Mouse (Mus musculus): ENCODE measurements around the gene Arih1. TPM values are rescaled to one million over a fixed set of nuclear protein-coding genes. Genes with fewer than 3 reads are reported as not detected.

Arih1 gene
- polyA plus RNA-seq, 1 experiment, result 38.1 TPM

- Histone ChIP-seq H3K4me3 (no peak overlapping the region), H3K4me2 (ENCODE audit: low read depth) (no peak overlapping the region), H3K79me2 (ENCODE audit: control insufficient read depth, insufficient read depth) (no peaks in the 10 kb centered on the region), H3K36me3 (ENCODE audit: control insufficient read depth, insufficient read depth) (no peaks in the 10 kb centered on the region), H3ac (ENCODE audit: control insufficient read depth, insufficient read length) (no peak overlapping the region), H3K27me3 (ENCODE audit: control insufficient read depth, insufficient read depth, insufficient read length) (no peaks in the 10 kb centered on the region)
- TF ChIP-seq MAX (IDR thresholded peaks at IDR 0.05; ENCODE audit: low read depth) (no peak), TCF3 (IDR thresholded peaks at IDR 0.05; ENCODE audit: insufficient read length, low read depth) (no peak), REST (IDR thresholded peaks at IDR 0.05; ENCODE audit: insufficient read depth, insufficient read length) (no peak), TCF12 (IDR thresholded peaks at IDR 0.05; ENCODE audit: insufficient read depth, poor library complexity, severe bottlenecking) (no peak), MYOD1 (IDR thresholded peaks at IDR 0.05; ENCODE audit: control insufficient read depth in 1 of 3, insufficient read length in 2 of 3, low read depth in 2 of 3) (no peak), CEBPB (IDR thresholded peaks at IDR 0.05; ENCODE audit: insufficient read depth, poor library complexity, severe bottlenecking) (no peak), MYOG (IDR thresholded peaks at IDR 0.05; ENCODE audit: control insufficient read depth in 1 of 3, insufficient read depth in 1 of 3, insufficient read length in 2 of 3, low read depth in 2 of 3) (no peak), POLR2AphosphoS2 (IDR thresholded peaks at IDR 0.05; ENCODE audit: insufficient read length, low read depth) (no peak), POLR2A (IDR thresholded peaks at IDR 0.05; ENCODE audit: insufficient read length, low read depth) (no peak), E2F4 (IDR thresholded peaks at IDR 0.05; ENCODE audit: insufficient read depth) (no peak), SRF (IDR thresholded peaks at IDR 0.05; ENCODE audit: control insufficient read depth, insufficient read length, low read depth) (no peak), USF1 (IDR thresholded peaks at IDR 0.05; ENCODE audit: low read depth) (no peak)
These were observed 30.7 kb upstream of the Arih1 start for GRCm38 (mm10) chr9:59517127-59517526.

- Histone ChIP-seq H3K79me2 (ENCODE audit: control insufficient read depth, insufficient read depth) (no peaks in the 10 kb centered on the region), H3K4me2 (ENCODE audit: low read depth) (peak overlapping the region; percentile 22), H3ac (ENCODE audit: control insufficient read depth, insufficient read length) (no peak overlapping the region), H3K4me3 (no peak overlapping the region), H3K27me3 (ENCODE audit: control insufficient read depth, insufficient read depth, insufficient read length) (no peaks in the 10 kb centered on the region), H3K36me3 (ENCODE audit: control insufficient read depth, insufficient read depth) (no peaks in the 10 kb centered on the region)
- no peak for TF ChIP-seq CEBPB (IDR thresholded peaks at IDR 0.05; ENCODE audit: insufficient read depth, poor library complexity, severe bottlenecking)
- no peak for TF ChIP-seq E2F4 (IDR thresholded peaks at IDR 0.05; ENCODE audit: insufficient read depth)
- no peak for TF ChIP-seq MAX (IDR thresholded peaks at IDR 0.05; ENCODE audit: low read depth)
- no peak for TF ChIP-seq TCF3 (IDR thresholded peaks at IDR 0.05; ENCODE audit: insufficient read length, low read depth)
- no peak for TF ChIP-seq POLR2A (IDR thresholded peaks at IDR 0.05; ENCODE audit: insufficient read length, low read depth)
- no peak for TF ChIP-seq TCF12 (IDR thresholded peaks at IDR 0.05; ENCODE audit: insufficient read depth, poor library complexity, severe bottlenecking)
- TF ChIP-seq POLR2AphosphoS2 (IDR thresholded peaks at IDR 0.05; ENCODE audit: insufficient read length, low read depth), result no peak
- no peak for TF ChIP-seq SRF (IDR thresholded peaks at IDR 0.05; ENCODE audit: control insufficient read depth, insufficient read length, low read depth)
- TF ChIP-seq MYOG (IDR thresholded peaks at IDR 0.05; ENCODE audit: control insufficient read depth in 1 of 3, insufficient read depth in 1 of 3, insufficient read length in 2 of 3, low read depth in 2 of 3), result no peak
- no peak for TF ChIP-seq USF1 (IDR thresholded peaks at IDR 0.05; ENCODE audit: low read depth)
- TF ChIP-seq REST (IDR thresholded peaks at IDR 0.05; ENCODE audit: insufficient read depth, insufficient read length), result no peak
These were observed 28.7 kb upstream of the Arih1 start for GRCm38 (mm10) chr9:59515069-59515468.

GRCm38 (mm10) chr9:59512381-59512780 lies 26.0 kb upstream of the Arih1 start:
- no peaks in the 10 kb centered on the region for H3K79me2 ChIP-seq (ENCODE audit: control insufficient read depth, insufficient read depth)
- no peak overlapping the region for H3ac ChIP-seq (ENCODE audit: control insufficient read depth, insufficient read length)
- H3K4me2 ChIP-seq (ENCODE audit: low read depth), result peak overlapping the region; percentile 50
- H3K4me3 ChIP-seq, result no peak overlapping the region
- no peaks in the 10 kb centered on the region for H3K27me3 ChIP-seq (ENCODE audit: control insufficient read depth, insufficient read depth, insufficient read length)
- TF ChIP-seq USF1 (IDR thresholded peaks at IDR 0.05; ENCODE audit: low read depth), result no peak
- no peak for TF ChIP-seq TCF3 (IDR thresholded peaks at IDR 0.05; ENCODE audit: insufficient read length, low read depth)
- no peak for TF ChIP-seq REST (IDR thresholded peaks at IDR 0.05; ENCODE audit: insufficient read depth, insufficient read length)
- TF ChIP-seq POLR2AphosphoS2 (IDR thresholded peaks at IDR 0.05; ENCODE audit: insufficient read length, low read depth), result no peak
- TF ChIP-seq MYOD1 (IDR thresholded peaks at IDR 0.05; ENCODE audit: control insufficient read depth in 1 of 3, insufficient read length in 2 of 3, low read depth in 2 of 3), result no peak
- TF ChIP-seq SRF (IDR thresholded peaks at IDR 0.05; ENCODE audit: control insufficient read depth, insufficient read length, low read depth), result no peak
- TF ChIP-seq CEBPB (IDR thresholded peaks at IDR 0.05; ENCODE audit: insufficient read depth, poor library complexity, severe bottlenecking), result no peak
- H3K36me3 ChIP-seq (ENCODE audit: control insufficient read depth, insufficient read depth), result no peaks in the 10 kb centered on the region

GRCm38 (mm10) chr9:59508146-59508545 lies 21.7 kb upstream of the Arih1 start:
- TF ChIP-seq POLR2A (IDR thresholded peaks at IDR 0.05; ENCODE audit: insufficient read length, low read depth), result no peak
- Histone ChIP-seq H3ac (ENCODE audit: control insufficient read depth, insufficient read length) (no peak overlapping the region), H3K79me2 (ENCODE audit: control insufficient read depth, insufficient read depth) (no peaks in the 10 kb centered on the region), H3K4me3 (no peak overlapping the region), H3K4me2 (ENCODE audit: low read depth) (no peak overlapping the region), H3K36me3 (ENCODE audit: control insufficient read depth, insufficient read depth) (no peaks in the 10 kb centered on the region), H3K27me3 (ENCODE audit: control insufficient read depth, insufficient read depth, insufficient read length) (no peaks in the 10 kb centered on the region)

- Histone ChIP-seq H3K36me3 (ENCODE audit: control insufficient read depth, insufficient read depth) (no peaks in the 10 kb centered on the region), H3K4me3 (peak overlapping the region; percentile 81), H3K4me2 (ENCODE audit: low read depth) (peak overlapping the region; percentile 83), H3K27me3 (ENCODE audit: control insufficient read depth, insufficient read depth, insufficient read length) (no peaks in the 10 kb centered on the region), H3K79me2 (ENCODE audit: control insufficient read depth, insufficient read depth) (peaks cover 35% of the 10 kb centered on the region), H3ac (ENCODE audit: control insufficient read depth, insufficient read length) (peak overlapping the region; percentile 97)
- TF ChIP-seq POLR2A (IDR thresholded peaks at IDR 0.05; ENCODE audit: insufficient read length, low read depth), result no peak
- no peak for TF ChIP-seq SRF (IDR thresholded peaks at IDR 0.05; ENCODE audit: control insufficient read depth, insufficient read length, low read depth)
- no peak for TF ChIP-seq REST (IDR thresholded peaks at IDR 0.05; ENCODE audit: insufficient read depth, insufficient read length)
- no peak for TF ChIP-seq MYOD1 (IDR thresholded peaks at IDR 0.05; ENCODE audit: control insufficient read depth in 1 of 3, insufficient read length in 2 of 3, low read depth in 2 of 3)
- TF ChIP-seq CEBPB (IDR thresholded peaks at IDR 0.05; ENCODE audit: insufficient read depth, poor library complexity, severe bottlenecking), result no peak
- no peak for TF ChIP-seq TCF12 (IDR thresholded peaks at IDR 0.05; ENCODE audit: insufficient read depth, poor library complexity, severe bottlenecking)
- no peak for TF ChIP-seq E2F4 (IDR thresholded peaks at IDR 0.05; ENCODE audit: insufficient read depth)
- TF ChIP-seq TCF3 (IDR thresholded peaks at IDR 0.05; ENCODE audit: insufficient read length, low read depth), result no peak
- no peak for TF ChIP-seq POLR2AphosphoS2 (IDR thresholded peaks at IDR 0.05; ENCODE audit: insufficient read length, low read depth)
- TF ChIP-seq USF1 (IDR thresholded peaks at IDR 0.05; ENCODE audit: low read depth), result no peak
- TF ChIP-seq MAX (IDR thresholded peaks at IDR 0.05; ENCODE audit: low read depth), result no peak
These were observed 913 bp upstream of the Arih1 start for GRCm38 (mm10) chr9:59487331-59487730.

All from myocyte (in vitro differentiated cells).